Mouse (Mus musculus) CH12.LX (cell line): Measurements from ENCODE around the gene Pced1b.

ENCODE experiments used
- BHLHE40 ChIP-seq: IDR thresholded peaks from 2 replicates; pipeline ENCODE4 v1.6.1; 2011; ENCODE audit warnings: mild to moderate bottlenecking, low read depth, low read length, improper control_type of control experiment
- CHD2 ChIP-seq: IDR thresholded peaks from 2 replicates; pipeline ENCODE4 v1.6.1; 2011; ENCODE audit warnings: low read length, improper control_type of control experiment
- CTCF ChIP-seq, 2 experiments: IDR thresholded peaks in 1 of 2; conservative IDR thresholded peaks in 1 of 2; 2 replicates each; pipeline ENCODE4 v1.5.1; 2011 to 2012; ENCODE audit warnings: low read depth in 2 of 2, low read length in 2 of 2, improper control_type of control experiment in 1 of 2, inconsistent platforms in 1 of 2, mild to moderate bottlenecking in 1 of 2, moderate library complexity in 1 of 2
- EP300 ChIP-seq: IDR thresholded peaks from 2 replicates; pipeline ENCODE4 v1.6.1; 2011; ENCODE audit warnings: low read length, improper control_type of control experiment
- MAFK ChIP-seq: IDR thresholded peaks from 2 replicates; pipeline ENCODE4 v1.6.1; 2011; ENCODE audit warnings: low read length, improper control_type of control experiment; ENCODE audit not compliant: insufficient replicate concordance
- NELFE ChIP-seq: IDR thresholded peaks from 2 replicates; pipeline ENCODE4 v1.6.1; 2011; ENCODE audit warnings: low read depth, low read length, improper control_type of control experiment
- POLR2A ChIP-seq: IDR thresholded peaks from 2 replicates; pipeline ENCODE4 v1.6.1; 2011; ENCODE audit warnings: low read depth, mild to moderate bottlenecking, improper control_type of control experiment, low read length
- RCOR1 ChIP-seq: conservative IDR thresholded peaks from 2 replicates; pipeline ENCODE4 v1.6.1; 2012; ENCODE audit warnings: low read depth, mild to moderate bottlenecking, inconsistent platforms, low read length, improper control_type of control experiment
- SMC3 ChIP-seq: IDR thresholded peaks from 2 replicates; pipeline ENCODE4 v1.6.1; 2011; ENCODE audit warnings: low read depth, low read length, improper control_type of control experiment
- TCF12 ChIP-seq: IDR thresholded peaks from 2 replicates; pipeline ENCODE4 v1.6.1; 2014; ENCODE audit warnings: low read depth, mild to moderate bottlenecking, inconsistent platforms, low read length, improper control_type of control experiment
- USF1 ChIP-seq: IDR thresholded peaks from 2 replicates; pipeline ENCODE4 v1.6.1; 2014; ENCODE audit warnings: low read depth, mild to moderate bottlenecking, inconsistent platforms, low read length, improper control_type of control experiment

GRCm38 (mm10) chr15:97229494-97230077 lies 17.3 kb upstream of the Pced1b start:
- TF ChIP-seq SMC3 (no peak), EP300 (no peak), POLR2A (no peak), CTCF (conservative IDR thresholded peaks at IDR 0.05 in 1 of 2, IDR thresholded peaks at IDR 0.05 in 1 of 2; ENCODE audit: low read depth in 2 of 2, low read length in 2 of 2) (no peak), MAFK (no peak), CHD2 (no peak), RCOR1 (no peak), BHLHE40 (no peak), TCF12 (no peak), USF1 (no peak), NELFE (no peak)
